Mouse (Mus musculus) thymus, postnatal 0 days (tissue): ENCODE data around the gene Hao1. TPM values are rescaled to one million over a fixed set of nuclear protein-coding genes. Genes with fewer than 3 reads are reported as not detected.
A peak's percentile ranks its signal among the peaks of the same experiment; 100 is the strongest.

ENCODE experiments used
- DNase-seq: peaks from one replicate; pipeline ENCODE4 v3.0.0-alpha.2; 2015; ENCODE audit warnings: low spot score
- polyA plus RNA-seq: library from polyadenylated mRNA; unstranded; fragments of >200 nt; fragmentation: Nextera tagmentation; extraction: Ambion mirVana; gene quantifications from 2 replicates; pipeline ENCODE4 v1.2.1, GENCODE M21; 2015

The Hao1 gene
- 0.08 TPM in 1 of 2 replicates, not detected in the other for polyA plus RNA-seq

DNA sequence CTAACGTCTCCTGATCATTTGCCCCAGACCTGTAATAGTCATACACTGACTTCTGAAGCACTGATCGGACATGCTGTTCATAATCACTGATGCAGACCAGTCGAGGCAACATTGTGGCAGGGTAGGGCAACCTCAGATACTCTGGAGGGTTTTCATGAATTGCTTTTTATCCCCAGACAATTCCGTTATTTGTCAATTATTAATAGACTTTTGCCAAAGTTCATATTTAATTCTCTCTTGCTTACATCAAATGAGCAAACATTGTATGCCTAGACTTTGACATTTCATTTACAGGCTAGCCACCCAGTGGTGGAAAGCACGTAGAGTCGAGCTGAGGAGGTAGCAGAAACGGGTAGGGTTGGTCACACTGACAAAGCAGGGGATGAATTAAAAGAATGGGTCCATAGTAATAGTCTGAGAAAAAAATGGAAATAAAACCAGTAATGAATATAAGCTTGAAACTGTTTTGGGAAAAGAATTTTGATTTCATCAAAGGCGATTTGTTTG is at the start of gene Hao1:
Gene Hao1 (minus strand): TSS at position 148 of the 507 bp plus-strand sequence.
- no peak for DNase-seq

DNA sequence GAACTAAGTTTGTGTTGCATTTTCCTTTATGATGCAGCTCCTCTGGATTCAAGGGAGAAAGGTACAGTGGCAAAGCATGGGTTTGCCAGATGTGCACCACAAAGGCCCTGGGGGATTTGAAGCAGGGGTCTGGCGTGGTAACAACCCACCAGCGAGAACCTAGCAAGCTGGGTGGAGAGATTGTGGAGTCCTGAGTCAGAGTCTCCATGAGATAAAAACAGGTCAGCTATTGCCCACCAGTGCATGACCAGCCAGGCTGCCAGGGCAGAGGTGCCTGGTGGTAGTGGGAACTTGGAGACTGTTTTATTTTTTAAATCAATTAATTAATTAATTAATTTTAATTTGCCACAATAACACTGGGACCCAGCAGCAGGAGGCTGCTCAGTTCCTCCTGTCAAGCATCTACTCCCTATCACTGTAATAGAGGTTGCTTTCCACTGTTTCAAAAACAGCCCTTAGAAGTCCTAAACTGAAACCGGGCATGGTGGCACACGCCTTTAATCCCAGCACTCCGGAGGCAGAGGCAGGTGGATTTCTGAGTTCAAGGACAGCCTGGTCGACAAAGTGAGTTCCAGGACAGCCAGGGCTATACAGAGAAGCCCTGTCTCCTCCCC is 37.0 kb upstream of the Hao1 start:
- DNase-seq, result no peak

DNA sequence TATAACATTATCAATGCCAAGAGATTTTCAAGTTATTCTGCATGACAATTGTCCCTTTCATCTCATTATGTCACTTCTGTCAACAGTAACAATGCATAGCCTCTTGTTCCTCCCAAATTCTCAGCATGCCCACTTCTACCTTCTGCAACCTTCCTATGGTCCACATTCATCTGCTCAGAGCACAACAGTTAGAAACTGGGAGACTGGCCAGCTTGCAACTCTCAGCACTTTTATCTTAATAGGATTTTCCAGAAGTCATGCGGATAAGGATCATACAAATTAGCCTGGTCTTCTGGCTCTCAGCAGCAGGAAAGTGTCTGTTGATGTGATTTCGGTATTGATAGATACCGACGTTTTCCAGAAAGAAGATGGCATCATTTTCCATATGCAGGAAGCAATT is 31.1 kb upstream of the Hao1 start:
- no peak for DNase-seq

DNA sequence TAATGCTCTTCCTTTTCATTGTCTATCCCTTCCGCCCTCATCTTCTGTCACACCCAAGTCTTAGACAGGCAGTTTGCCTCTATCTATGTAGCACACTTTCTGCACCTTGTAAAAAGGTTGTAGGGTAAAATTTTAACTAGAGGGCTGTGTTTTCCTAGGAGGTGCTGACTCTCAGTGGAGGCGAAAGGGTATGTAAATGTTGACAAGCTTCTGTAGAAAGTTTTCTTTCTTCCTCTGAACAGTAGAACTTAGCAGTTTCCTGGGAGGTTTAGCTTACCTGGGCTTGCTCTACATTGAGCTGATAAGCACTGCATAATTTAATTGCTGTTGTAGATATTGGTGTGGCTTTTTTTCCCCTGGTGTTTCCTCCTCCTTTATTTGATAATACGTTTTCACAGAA is 5.3 kb upstream of the Hao1 start:
- DNase-seq, result no peak

DNA sequence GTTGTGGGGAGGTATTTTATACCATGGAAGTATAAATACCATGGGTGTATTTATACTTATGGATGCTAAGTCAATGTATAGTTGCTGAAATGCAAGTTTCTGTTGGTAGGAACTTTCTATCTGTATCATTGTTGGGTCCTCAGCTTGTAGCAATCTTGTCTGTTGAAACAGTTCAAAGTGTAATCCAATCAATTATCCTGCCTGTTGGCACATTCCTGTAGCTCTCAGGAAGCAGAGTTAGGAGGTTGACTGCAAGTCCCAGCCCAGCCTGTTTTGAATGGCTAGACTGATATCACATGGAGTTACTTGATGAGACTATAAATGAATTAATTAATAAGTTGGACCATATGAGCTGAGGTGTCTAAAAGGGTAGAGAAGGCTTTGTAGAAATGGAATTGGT is 1.8 kb downstream of the Hao1 start:
- DNase-seq, result no peak

DNA sequence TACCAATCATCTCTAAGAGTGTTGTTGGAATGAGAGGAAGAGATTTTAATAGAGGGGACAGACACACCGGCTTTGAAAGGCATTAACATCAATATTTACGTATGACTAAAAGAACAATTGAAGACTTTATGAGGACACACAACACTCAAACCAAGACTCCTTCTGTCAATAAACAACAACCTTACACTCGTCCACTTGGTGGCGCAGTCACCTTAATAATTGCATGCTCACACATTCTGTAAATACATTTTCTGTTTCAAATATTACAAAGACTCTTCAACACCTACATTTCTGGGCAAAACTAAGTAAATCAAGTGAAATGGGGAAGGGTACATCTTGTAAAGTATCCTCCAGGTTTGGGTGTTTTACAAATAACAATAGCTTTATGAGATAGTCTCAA is 4.4 kb downstream of the Hao1 start:
- DNase-seq, result peak; percentile 56

DNA sequence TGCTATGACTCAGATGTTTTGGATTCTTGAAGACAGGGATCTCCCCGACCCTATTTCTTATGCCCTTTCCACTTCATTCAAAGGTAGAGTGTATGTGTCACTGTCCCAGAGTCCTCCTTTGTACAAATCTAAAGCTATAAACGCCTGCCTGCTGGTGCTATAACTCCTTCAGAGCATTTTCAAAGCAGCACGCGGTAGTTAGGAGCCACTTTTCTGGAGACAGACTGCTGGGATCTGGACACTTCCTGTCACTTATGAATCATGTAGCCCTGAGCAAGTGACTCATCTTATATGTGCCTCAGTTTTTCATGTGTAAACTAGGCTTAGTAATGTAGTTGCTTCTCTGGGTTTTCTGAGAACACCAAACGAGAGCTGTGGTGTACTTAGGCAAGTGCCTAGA is 9.1 kb downstream of the Hao1 start:
- DNase-seq, result no peak

DNA sequence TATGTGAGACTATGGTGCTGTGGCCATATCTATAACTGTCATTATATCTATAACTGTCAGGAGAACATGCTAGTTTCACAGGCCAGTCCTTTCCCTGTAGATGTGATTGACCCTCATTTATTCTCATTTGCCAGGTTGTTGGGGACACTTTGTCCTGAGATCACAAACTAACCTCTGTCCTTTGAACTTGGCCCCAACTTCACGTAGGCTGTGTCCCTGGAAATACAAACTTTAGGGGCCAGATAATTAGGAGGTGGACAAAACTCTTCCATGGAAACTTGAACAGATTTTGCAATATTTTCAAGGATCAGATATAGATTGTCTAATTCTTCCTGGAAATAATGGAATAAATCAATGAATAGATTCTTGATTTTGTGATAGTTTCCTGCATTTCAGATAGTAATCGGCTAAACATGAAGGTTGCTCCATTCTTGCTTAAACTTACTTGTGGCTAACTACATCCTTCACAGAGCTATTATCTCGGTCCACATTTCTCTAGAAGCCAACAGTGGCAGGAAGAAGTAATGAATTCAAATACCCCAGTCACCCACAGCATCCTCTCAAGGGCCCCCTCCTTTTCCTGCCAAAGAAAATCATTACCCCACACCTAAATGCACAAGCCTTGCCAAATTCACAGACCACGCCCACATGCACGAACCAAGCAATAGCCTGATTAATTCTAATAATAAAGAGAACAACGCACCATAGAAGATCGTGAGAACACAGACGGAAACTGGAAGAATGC is 9.7 kb downstream of the Hao1 start:
- no peak for DNase-seq

DNA sequence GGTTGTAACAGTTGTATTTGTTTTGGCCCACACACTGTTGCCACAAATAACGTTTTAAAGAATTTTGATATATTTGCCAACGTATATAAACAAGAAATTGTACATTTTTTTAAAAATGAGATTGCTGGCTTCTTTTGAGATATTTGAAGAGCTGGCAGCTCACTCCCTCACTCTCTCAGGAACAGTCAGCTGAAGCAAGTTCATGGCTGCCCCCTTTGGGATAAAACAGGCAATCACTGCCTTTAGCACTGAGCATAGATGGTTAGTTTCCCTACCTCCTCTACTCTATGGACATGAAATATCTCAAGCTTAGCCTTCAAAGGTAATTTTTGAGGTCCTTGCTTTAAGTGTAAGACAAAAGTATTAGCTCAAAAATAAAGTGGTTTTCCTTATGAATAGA is 10.7 kb downstream of the Hao1 start:
- DNase-seq, result no peak

DNA sequence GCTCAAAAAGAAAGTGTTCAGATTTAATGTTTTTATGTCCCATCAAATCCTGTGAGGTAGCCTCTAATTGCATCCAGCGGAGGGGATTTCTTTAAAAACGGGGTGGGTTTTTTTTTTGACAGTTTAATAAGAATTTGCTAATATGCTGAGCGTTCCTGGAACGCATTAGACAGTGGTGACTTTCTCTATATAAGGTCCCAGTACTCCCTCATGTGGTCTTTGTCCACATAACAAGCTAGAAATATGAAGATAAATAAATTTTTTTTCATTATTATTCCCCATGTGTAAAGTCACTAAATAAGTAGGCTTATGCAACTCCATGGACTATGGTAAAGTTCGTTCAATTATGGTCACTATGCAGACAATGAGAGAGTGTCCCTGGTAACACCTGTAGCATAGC is 13.1 kb downstream of the Hao1 start:
- no peak for DNase-seq

DNA sequence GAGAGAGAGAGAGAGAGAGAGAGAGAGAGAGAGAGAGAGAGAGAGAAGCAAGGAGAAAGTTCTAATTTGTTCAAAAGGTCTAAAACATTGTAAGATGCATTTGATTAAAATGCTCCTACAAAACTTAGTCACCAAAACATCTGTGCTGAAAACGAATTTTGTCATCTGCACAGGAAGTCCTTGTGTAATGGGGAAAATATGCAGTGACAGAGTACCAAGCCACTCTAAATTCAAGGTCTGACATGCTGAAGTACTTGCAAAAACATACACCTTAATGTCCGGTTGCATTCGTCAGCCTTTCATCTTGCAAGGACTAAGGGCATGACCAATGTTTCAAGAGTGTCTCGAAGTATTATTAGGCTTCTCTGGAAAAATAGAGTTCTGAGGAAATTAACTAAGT is 15.7 kb downstream of the Hao1 start:
- DNase-seq, result no peak

DNA sequence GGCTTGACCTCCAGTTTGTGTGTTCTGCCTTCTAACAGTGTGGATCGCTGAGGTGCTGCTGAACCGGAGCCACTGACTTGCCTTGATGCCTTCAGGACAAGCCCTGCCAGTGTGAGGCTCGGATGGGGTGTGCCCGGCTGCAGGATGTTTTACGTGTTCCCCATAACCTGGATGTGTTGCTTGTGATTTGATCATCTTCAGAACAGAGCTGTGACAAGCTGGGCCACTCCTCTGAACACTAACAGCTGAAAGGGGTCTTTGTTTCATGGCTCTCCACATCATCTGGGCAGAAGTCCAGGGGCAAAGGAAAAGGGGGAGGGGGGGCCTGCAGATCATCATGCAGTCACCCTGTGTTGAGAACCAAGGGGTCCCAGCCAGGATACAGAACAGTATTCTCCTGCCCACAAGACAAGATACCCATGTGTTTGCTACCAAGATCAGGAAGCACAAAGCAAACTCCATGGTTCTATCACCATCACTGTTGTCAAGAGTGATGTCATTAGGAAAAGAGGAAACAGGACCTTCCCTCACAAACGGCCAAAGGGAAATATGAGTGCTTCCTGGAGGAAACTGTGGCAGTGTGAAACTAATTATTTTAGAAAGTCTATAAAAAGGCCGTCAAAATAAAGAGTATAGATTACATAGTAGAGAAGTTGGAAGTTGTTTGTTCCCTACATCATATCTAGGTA is 25.9 kb downstream of the Hao1 start:
- DNase-seq, result no peak

DNA sequence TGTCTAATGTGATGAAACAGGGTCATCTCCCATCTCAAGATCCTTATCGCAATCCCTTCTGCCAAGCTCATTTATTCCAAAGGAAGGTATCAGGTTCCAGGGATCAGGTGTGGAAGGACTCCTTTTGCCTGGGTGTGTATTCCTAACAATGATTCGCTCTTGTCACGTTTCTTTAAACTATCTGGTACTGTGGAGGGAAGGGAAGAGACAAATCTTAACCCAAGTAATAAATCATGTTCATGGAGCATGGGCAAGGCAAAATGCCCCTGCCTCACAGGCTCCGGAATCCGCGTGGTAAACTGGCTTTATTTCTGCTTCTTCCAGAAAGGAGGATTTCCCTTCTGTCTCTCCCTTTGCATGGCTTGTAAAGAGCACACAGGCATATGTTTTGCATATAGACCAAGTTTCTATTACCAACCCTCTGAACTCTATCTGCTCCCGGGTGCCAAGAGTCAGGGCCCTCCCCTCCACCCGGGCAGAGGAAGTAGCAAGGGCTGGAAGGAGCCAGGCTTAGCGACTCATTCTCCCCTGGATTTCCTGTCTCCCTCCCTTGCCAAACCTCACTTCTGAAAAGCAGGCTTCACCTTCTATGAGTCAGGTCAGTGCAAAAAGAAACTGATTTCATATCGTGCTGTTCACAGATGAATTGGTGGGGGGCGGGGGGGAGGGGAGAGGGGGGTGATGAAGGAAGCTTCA is 26.6 kb downstream of the Hao1 start:
- no peak for DNase-seq

DNA sequence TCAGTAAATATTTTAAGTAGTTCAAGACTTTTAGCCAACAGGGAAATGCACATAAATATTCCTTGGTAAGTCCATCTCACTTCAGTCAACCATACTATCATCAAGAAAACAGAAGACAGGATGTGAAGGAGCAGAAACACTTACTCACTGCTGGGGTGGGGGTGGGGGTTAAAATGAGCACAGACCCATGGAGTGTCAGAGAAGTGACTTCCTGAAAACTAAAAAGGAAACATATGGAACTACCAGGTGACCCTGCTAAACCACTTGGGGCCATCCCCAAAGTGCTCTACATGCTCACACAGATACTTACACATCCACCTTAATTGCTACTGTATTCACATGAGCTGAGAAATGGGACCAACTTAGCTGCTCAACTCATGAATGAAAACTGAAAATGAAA is 36.1 kb downstream of the Hao1 start:
- DNase-seq, result no peak

DNA sequence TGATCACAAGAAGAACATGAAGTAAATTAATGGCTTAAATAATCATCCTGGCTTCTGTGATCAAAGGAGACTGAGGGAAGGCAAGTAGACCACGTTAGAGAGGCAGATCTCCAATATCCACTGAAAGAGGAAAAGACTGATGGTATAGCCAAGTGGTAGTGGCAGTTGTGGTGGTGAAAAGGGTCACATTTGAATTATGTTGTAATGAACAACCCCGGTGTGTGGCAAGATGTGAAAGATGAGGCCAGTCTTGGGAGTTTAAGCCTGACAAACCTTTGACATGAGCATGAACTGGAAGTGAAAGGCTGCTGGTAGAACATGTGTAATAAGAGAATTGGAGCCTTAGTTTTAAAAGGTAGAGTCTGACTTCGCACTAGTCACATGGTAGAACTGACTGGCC is 54.4 kb downstream of the Hao1 start:
- no peak for DNase-seq

DNA sequence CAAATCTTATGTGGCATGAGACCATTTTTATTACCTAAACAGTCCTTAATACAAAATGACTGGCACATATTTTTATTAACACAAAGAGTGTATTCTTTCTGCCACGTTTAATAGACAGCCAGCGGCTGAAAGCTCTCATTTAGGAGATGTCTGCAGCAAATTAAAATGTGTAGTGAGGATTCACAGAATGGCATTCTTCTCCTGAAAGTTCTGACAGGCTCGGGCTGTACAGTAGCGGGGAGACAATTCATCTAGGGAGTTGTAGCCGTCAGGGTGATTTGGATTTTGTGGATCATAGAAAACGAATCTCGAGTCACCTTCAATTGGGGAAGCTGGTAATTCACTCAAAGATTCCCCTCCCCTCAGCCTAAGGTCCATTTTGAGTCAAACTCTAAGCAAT is 55.7 kb downstream of the Hao1 start:
- DNase-seq, result no peak

DNA sequence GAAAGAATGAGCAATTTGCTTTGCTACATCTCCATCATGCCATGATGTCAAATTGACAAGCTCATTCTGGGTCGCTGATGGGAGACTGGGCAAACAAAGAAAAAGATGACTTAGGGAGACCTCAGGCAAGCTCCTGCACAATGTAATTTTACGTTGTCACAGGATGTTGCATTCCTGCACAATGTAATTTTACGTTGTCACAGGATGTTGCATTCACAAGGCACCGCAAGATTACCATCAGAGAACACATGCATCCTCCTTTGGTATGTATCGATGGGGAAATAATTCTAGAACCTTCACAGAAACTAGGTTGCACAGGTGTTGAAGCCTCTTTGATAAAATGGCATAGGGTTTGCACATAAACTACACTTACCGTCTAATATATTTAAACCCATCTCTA is 65.5 kb downstream of the Hao1 start:
- DNase-seq, result no peak

DNA sequence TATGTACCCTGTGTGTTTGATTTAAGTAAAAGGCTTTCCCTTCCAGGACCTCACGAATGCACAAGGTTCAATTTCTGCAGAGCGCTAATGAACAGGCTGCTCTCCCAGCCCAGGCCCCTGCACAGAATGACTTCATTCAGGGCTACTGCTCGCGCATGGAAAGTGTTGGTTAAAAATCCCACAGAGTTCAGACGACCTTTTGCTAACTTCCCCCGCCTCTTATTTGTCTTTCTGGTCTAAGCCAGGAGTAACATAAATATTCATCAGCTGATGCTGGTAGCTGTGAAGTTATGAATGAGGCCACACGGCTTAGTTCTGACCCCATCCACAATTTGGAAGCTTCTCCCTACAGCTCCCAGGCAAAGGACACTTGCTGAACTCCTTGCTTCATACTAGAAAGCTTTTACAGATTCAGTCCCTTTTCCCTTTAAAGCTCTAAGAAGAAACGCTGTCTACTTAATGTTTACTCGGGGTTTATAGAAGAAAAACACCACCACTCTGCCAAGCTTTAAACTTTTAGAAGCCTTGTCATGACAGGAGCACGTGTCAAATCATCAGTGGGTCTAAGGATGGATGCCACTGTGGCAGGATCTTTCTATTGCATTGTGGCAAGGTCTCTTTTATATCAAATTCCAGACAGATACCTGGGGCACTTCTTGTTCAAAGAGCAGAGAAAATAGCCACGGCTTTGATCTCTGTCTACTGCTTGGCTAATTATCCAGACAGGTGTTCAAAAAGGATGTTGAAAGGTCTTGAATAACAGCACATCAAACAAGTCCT is 67.9 kb downstream of the Hao1 start:
- no peak for DNase-seq

DNA sequence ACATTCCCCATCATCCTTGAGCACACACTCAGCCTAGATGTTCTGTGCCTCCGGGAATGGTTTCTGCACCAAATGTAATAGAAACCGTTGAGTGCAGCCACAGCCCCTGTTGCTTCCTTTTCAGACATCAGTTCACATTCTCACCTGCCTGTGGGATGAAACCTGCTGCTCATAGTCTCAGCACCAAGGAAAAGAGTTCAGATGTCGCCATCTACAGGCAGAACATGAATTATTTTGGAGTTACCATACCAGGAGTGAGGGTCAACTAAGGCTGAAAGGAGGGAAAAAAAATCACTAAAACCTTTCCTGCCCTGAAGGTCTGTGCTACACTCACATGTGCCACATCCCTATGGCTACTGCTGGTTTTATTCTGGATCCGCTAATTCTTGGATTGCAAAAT is 71.5 kb downstream of the Hao1 start:
- no peak for DNase-seq

DNA sequence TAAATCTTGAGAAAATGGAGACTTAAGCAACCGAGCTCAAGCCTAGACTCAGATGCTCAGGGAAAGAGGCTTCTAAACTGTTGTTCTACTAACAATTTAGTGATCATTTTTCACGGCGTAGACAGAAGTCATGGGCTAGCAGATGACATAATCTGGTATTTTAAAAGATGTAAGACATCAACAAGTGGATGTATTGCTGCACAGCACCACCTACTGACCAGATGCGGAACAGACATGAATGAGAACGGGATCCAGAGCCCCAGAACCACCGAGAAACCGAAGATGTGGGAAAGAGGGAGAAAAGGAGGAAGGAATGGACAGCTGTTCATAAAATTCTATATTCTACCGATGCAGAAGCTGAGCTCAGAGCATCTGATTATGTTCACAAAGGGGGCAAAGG is 72.4 kb downstream of the Hao1 start:
- peak; percentile 24 for DNase-seq

DNA sequence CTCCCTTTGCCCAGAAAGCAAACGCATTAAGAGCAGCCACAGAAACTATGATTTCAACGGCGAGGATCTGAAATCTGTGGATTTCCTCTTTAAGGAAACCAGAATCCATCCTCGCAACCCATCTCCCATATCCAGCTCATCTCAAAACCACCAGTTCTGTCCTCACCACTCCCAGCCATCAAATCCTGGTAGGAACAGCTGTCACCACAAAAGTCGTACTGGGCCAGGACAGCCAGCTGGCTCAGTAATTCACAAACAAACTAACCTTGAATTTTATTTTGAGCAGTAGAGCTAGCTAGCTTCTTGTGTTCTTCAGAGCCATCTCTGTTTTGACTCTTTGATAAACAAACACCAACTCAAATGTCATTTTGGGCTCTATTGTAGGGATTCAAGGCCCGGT is 73.0 kb downstream of the Hao1 start:
- no peak for DNase-seq
